Mouse (Mus musculus) lung, adult 2 months (tissue): ENCODE results near the gene Usp29.
"Not testable (repeated sequence)": the region's sequence is repeated elsewhere in the genome, so short reads cannot be mapped to it uniquely, and the experiment has no call there.

Source experiments
- CTCF ChIP-seq: fragments of 200-500 bp; IDR thresholded peaks from 2 replicates; pipeline ENCODE4 v1.5.1; 2011; ENCODE audit warnings: mild to moderate bottlenecking, low read length, control low read depth; ENCODE audit not compliant: insufficient read depth
- POLR2A ChIP-seq: fragments of 200-500 bp; IDR thresholded peaks from 2 replicates; pipeline ENCODE4 v1.6.1; 2011; ENCODE audit warnings: low read depth, mild to moderate bottlenecking, control low read depth, low read length, borderline replicate concordance; ENCODE audit errors: extremely low read depth

DNA sequence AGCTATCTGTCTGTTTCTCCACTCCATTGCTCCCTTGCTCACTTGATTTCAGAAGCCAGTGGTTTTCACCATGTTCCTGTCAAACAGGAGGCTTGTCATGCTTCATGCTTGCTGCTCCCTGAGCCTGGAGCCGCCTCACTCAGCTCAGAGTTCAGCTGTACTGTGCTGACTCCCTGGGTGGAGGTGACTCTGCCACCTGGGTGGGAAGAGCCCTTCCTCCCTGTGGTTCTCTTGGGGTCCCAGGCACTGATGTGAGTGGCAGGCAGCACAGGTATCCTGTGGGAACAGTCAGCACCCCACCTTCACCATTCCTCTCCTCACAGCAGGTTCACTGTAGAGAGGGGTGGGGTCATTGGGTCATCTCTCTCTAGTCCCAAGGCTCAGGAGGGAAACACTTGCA lies 150.5 kb downstream of the Usp29 start:
- TF ChIP-seq POLR2A, CTCF: not testable (repeated sequence)
